Comparison of ENCODE assay signal across 31 mouse cellular contexts in the genomic region with DNA sequence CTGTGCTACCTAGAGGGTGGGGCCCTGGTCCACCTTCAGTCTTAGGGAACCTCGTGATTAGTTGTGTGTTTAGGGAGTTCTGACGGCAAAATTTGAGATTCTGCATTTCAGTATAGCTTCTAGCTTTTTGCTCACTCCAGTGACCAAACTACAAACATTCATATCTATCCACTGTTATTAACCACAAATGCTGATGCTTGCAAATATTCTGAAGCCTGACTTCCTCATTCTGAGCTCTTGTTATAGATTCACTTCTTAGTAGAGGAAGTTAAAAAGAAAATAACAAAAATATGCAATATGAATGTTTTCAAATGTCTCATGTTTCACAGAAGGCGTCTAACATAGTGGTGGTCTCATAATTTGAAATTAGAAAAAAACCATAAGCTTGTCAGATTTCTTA. TPM values are rescaled to one million over a fixed set of nuclear protein-coding genes. Genes with fewer than 3 reads are reported as not detected.
DNase-seq lines count a peak whose midpoint lies in the region; ATAC-seq and TF ChIP-seq lines count a peak whose summit lies in the region.
"Had no signal": no experiment of that assay in that cellular context is flagged by ENCODE, and none has a peak within 500 bp of the region (broad histone marks: within the 10 kb centered on the region; RNA-seq: fewer than 3 reads in every experiment).

No protein-coding gene starts in this region.

- no peaks in the 10 kb centered on the region for H3K27me3 ChIP-seq in liver, adult 2 months (ENCODE audit: control insufficient read depth, insufficient read depth, low read length)
- H3K27me3 ChIP-seq in liver, embryonic 11.5 days (replicated peaks; ENCODE audit: control insufficient read depth, insufficient read depth, low read length), result no peaks in the 10 kb centered on the region
- H3K27me3 ChIP-seq in CH12.LX (replicated peaks), result no peaks in the 10 kb centered on the region
- H3K27me3 ChIP-seq: intestine, embryonic 15.5 days had no signal

- no peaks in the 10 kb centered on the region for H3K9me3 ChIP-seq in liver, embryonic 11.5 days (ENCODE audit: control insufficient read depth, low read length)
- no peaks in the 10 kb centered on the region for H3K9me3 ChIP-seq in CH12.LX (replicated peaks; ENCODE audit: low read length)
- H3K9me3 ChIP-seq: embryonic facial prominence, embryonic 10.5 days; embryonic facial prominence, embryonic 13.5 days; forebrain, embryonic 12.5 days; heart, embryonic 13.5 days; hindbrain, embryonic 10.5 days; hindbrain, embryonic 13.5 days; intestine, embryonic 15.5 days had no signal

- 63% methylated on average over 3 of the region's 3 CpGs for WGBS in liver, adult 2 months
- 74% methylated on average over 3 of the region's 3 CpGs for WGBS in liver, embryonic 11.5 days

- no peaks in the 10 kb centered on the region for H3K4me1 ChIP-seq in liver, adult 2 months (ENCODE audit: control insufficient read depth, insufficient read depth, low read length)
- no peaks in the 10 kb centered on the region for H3K4me1 ChIP-seq in liver, embryonic 11.5 days (replicated peaks; ENCODE audit: control insufficient read depth, insufficient read depth, low read length)
- peaks cover 12 to 53% of the 10 kb centered on the region in 2 experiments for H3K4me1 ChIP-seq in CH12.LX (ENCODE audit: control insufficient read depth in 1 of 2, insufficient read depth in 2 of 2)
- H3K4me1 ChIP-seq in brown adipose tissue, adult 24 weeks (ENCODE audit: control insufficient read depth, insufficient read depth, insufficient read length, low read length), result no peaks in the 10 kb centered on the region
- H3K4me1 ChIP-seq: embryonic facial prominence, embryonic 10.5 days; embryonic facial prominence, embryonic 13.5 days; forebrain, embryonic 12.5 days; heart, embryonic 13.5 days; hindbrain, embryonic 10.5 days; intestine, embryonic 15.5 days had no signal

- no peak overlapping the region for H3K4me3 ChIP-seq in liver, adult 2 months (ENCODE audit: insufficient read depth, low read depth, low read length)
- no peak overlapping the region for H3K4me3 ChIP-seq in liver, embryonic 11.5 days (ENCODE audit: low read depth, low read length)
- H3K4me3 ChIP-seq in CH12.LX (replicated peaks in 1 of 3; ENCODE audit: low read depth in 2 of 3, low read length in 2 of 3, poor library complexity in 1 of 3), result no peak overlapping the region
- H3K4me3 ChIP-seq in brown adipose tissue, adult 24 weeks (ENCODE audit: insufficient read depth, low read depth, low read length), result no peak overlapping the region
- H3K4me3 ChIP-seq: embryonic facial prominence, embryonic 10.5 days; embryonic facial prominence, embryonic 13.5 days; erythroblast, embryonic 14.5 days; forebrain, embryonic 12.5 days; heart, embryonic 13.5 days; hindbrain, embryonic 10.5 days; hindbrain, embryonic 13.5 days; intestine, embryonic 15.5 days had no signal

- no peak overlapping the region for H3K9ac ChIP-seq in liver, adult 2 months (ENCODE audit: low read depth, low read length)
- no peak overlapping the region for H3K9ac ChIP-seq in liver, embryonic 11.5 days (ENCODE audit: low read depth, low read length)
- no peak overlapping the region for H3K9ac ChIP-seq in CH12.LX (ENCODE audit: insufficient read depth, low read depth)
- H3K9ac ChIP-seq: embryonic facial prominence, embryonic 13.5 days; forebrain, embryonic 12.5 days; heart, embryonic 13.5 days; hindbrain, embryonic 13.5 days; intestine, embryonic 15.5 days had no signal

- 0 out of 2 replicates have a peak, but pooled peaks have one; percentile 21 for TF ChIP-seq EP300 in CH12.LX (IDR thresholded peaks at IDR 0.05; ENCODE audit: low read length)

- H3K27ac ChIP-seq in liver, adult 2 months (replicated peaks; ENCODE audit: insufficient read depth, low read depth, low read length), result no peak overlapping the region
- H3K27ac ChIP-seq in liver, embryonic 11.5 days (ENCODE audit: low read depth, low read length), result no peak overlapping the region
- no peak overlapping the region for H3K27ac ChIP-seq in CH12.LX (ENCODE audit: insufficient read depth, low read depth)
- H3K27ac ChIP-seq in brown adipose tissue, adult 24 weeks (replicated peaks; ENCODE audit: low read depth, low read length), result peak overlapping the region; percentile 27; the same call in 1 of the 2 replicates
- H3K27ac ChIP-seq: embryonic facial prominence, embryonic 10.5 days; embryonic facial prominence, embryonic 13.5 days; forebrain, embryonic 12.5 days; heart, embryonic 13.5 days; hindbrain, embryonic 10.5 days; hindbrain, embryonic 13.5 days; intestine, embryonic 15.5 days had no signal

- H3K36me3 ChIP-seq in liver, adult 2 months (ENCODE audit: control insufficient read depth, insufficient read depth, low read length), result no peaks in the 10 kb centered on the region
- H3K36me3 ChIP-seq in liver, embryonic 11.5 days (ENCODE audit: control insufficient read depth, insufficient read depth, low read length), result no peaks in the 10 kb centered on the region
- H3K36me3 ChIP-seq in CH12.LX (replicated peaks in 1 of 2; ENCODE audit: control insufficient read depth in 1 of 2, insufficient read depth in 1 of 2, low read length in 1 of 2), result no peaks in the 10 kb centered on the region
- H3K36me3 ChIP-seq: embryonic facial prominence, embryonic 10.5 days; embryonic facial prominence, embryonic 13.5 days; forebrain, embryonic 12.5 days; G1E; heart, embryonic 13.5 days; hindbrain, embryonic 10.5 days; intestine, embryonic 15.5 days had no signal

- dilution Hi-C loops in CH12.LX (cut with MboI; ENCODE audit: extremely low pct_ligation_motif_present, extremely low pct_unique_long_range_greater_than_20kb, low sequenced_read_pairs), result no loop called here

- ATAC-seq in liver, embryonic 11.5 days (replicated peaks; ENCODE audit: low FRiP score), result no peak
- ATAC-seq: forebrain, embryonic 16.5 days; hindbrain, embryonic 16.5 days; intestine, embryonic 15.5 days; Patski had no signal

- peak; percentile 22 for DNase-seq in liver, adult 2 months (ENCODE audit: extremely low read depth, low read depth, low spot score)
- no peak for DNase-seq in liver, embryonic 11.5 days (ENCODE audit: low spot score)
- DNase-seq in CH12.LX (ENCODE audit: extremely low read depth), result peak; percentile 64
- peak; percentile 6 for DNase-seq in skeletal muscle tissue, adult 2 months (ENCODE audit: low read depth, low spot score)
- no peak for DNase-seq in layer of hippocampus, adult 11-12 months (ENCODE audit: low spot score)
- no peak for DNase-seq in layer of hippocampus, adult 9-10 months (ENCODE audit: low spot score)
- DNase-seq: adrenal gland, postnatal 10 days; adrenal gland, postnatal 36 days; cerebellum, adult 11-12 months; cerebellum, adult 8-10 months; cerebellum, postnatal 10 days; cerebellum, postnatal 36 days; embryo, embryonic 11 days; gastrocnemius, postnatal 10 days; gastrocnemius, postnatal 36 days had no signal

- TF ChIP-seq POLR2A in liver, adult 2 months (IDR thresholded peaks at IDR 0.05; ENCODE audit: extremely low read depth, insufficient read depth, low read length), result no peak
- no peak for TF ChIP-seq POLR2A in CH12.LX (IDR thresholded peaks at IDR 0.05; ENCODE audit: low read depth, low read length)

- no peak for TF ChIP-seq RAD21 in CH12.LX (IDR thresholded peaks at IDR 0.05; ENCODE audit: low read depth, low read length)

- TF ChIP-seq CTCF in liver, adult 2 months (IDR thresholded peaks at IDR 0.05; ENCODE audit: low read depth, low read length), result no peak
- no peak for TF ChIP-seq CTCF in CH12.LX (conservative IDR thresholded peaks at IDR 0.05 in 1 of 2, IDR thresholded peaks at IDR 0.05 in 1 of 2; ENCODE audit: low read depth in 2 of 2, low read length in 2 of 2)

- in situ Hi-C loops in CH12.LX (cut with MboI; ENCODE audit: low pct_ligation_motif_present, low pct_unique_long_range_greater_than_20kb, low sequenced_read_pairs), result no loop called here

- H3K4me2 ChIP-seq in liver, embryonic 11.5 days, result no peak overlapping the region
- no peak overlapping the region for H3K4me2 ChIP-seq in CH12.LX (ENCODE audit: insufficient read depth, low read depth, poor library complexity, severe bottlenecking)
- H3K4me2 ChIP-seq: embryonic facial prominence, embryonic 13.5 days; forebrain, embryonic 12.5 days; heart, embryonic 13.5 days; hindbrain, embryonic 13.5 days; intestine, embryonic 15.5 days had no signal

- no peaks in the 10 kb centered on the region for H3K79me2 ChIP-seq in liver, adult 2 months (ENCODE audit: control insufficient read depth, insufficient read depth, low read length)
- H3K79me2 ChIP-seq in CH12.LX (replicated peaks; ENCODE audit: control insufficient read depth, extremely low read depth, insufficient read depth, poor library complexity, severe bottlenecking), result no peaks in the 10 kb centered on the region

TF ChIP-seq in CH12.LX, 34 proteins besides CTCF, POLR2A, EP300 and RAD21:
- TF ChIP-seq IRF4 (IDR thresholded peaks at IDR 0.05; ENCODE audit: low read depth, low read length), result 0 out of 2 replicates have a peak, but pooled peaks have one; percentile 10
- no peak for TF ChIP-seq NELFE (IDR thresholded peaks at IDR 0.05; ENCODE audit: low read depth, low read length)
- TF ChIP-seq MAFK (IDR thresholded peaks at IDR 0.05; ENCODE audit: insufficient replicate concordance, low read length), result peak; percentile 82; the same call in 1 of the 2 replicates
- no peak for TF ChIP-seq ELF1 (IDR thresholded peaks at IDR 0.05; ENCODE audit: low read depth, low read length)
- no peak for TF ChIP-seq TCF12 (IDR thresholded peaks at IDR 0.05; ENCODE audit: low read depth, low read length)

RNA-seq across cellular contexts. Expression of a gene that starts 8.5 kb away (rescaled TPM):
- total RNA-seq in liver, adult 2 months (2014; rRNA removed), result not detected in 2 replicates
- not detected in 2 replicates for polyA plus RNA-seq in liver, adult 2 months (2012; rRNA removed)
- 0.74 and 0.84 TPM in 2 replicates for polyA plus RNA-seq in liver, embryonic 11.5 days (2014; fragmentation: Nextera tagmentation; extraction: Ambion mirVana)
- 0.13 and 0.25 TPM in 2 replicates for total RNA-seq in CH12.LX (2012; rRNA removed)
- 0.31 and 0.40 TPM in 2 replicates for total RNA-seq in CH12.LX (2014; rRNA removed)
- 0.74 and 0.81 TPM in 2 replicates for polyA plus RNA-seq in CH12.LX (2012; ENCODE audit: insufficient read length, low read depth)
- not detected in 2 replicates for polyA plus RNA-seq in brown adipose tissue, adult 24 weeks (2012; ENCODE audit: insufficient read depth, insufficient read length, missing spikeins)
- total RNA-seq: gastrocnemius, adult 18-20 months; gastrocnemius, postnatal 36 days; granulocyte monocyte progenitor cell, adult 5-6 weeks; heart, postnatal 25 days had no signal
- polyA plus RNA-seq: erythroblast, embryonic 14.5 days; G1E had no signal

Comparison
In these comparisons a context has a peak if more than half of its experiments do, and no peak if none do; other contexts are left out.
1. DNase-seq: peak in liver, adult 2 months (single experiment), CH12.LX (single experiment) and skeletal muscle tissue, adult 2 months (single experiment); none in liver, embryonic 11.5 days (single experiment), layer of hippocampus, adult 11-12 months (single experiment) and layer of hippocampus, adult 9-10 months (single experiment).